Mouse (Mus musculus): ENCODE measurements around the gene Gm20897. TPM values are rescaled to one million over a fixed set of nuclear protein-coding genes. Genes with fewer than 3 reads are reported as not detected.
"Not testable (repeated sequence)": the region's sequence is repeated elsewhere in the genome, so short reads cannot be mapped to it uniquely, and the experiment has no call there.

Gene Gm20897
- total RNA-seq (2021), result not detected

- intact Hi-C loops (cut with DNase I); DNase-seq (ENCODE audit: extremely low spot score in 1 of 2, low spot score in 2 of 2): not testable (repeated sequence)
Observed at GRCm38 (mm10) chrY:38502138-38502537, at the start of gene Gm20897. Gene Gm20897, minus strand, starts transcription at chrY:38502238.

Other genes with a start within 250 kb of the Gm20897 start
- gene Gm21732, start 73.5 kb upstream of the Gm20897 start, total RNA-seq (2021), result not detected

Data from left cerebral cortex, postnatal 10 days (tissue).